Mouse (Mus musculus) G1E (cell line): Measurements from ENCODE around the gene Lime1.

Experiments used
- CTCF ChIP-seq: IDR thresholded peaks from 2 replicates; pipeline ENCODE4 v1.5.1; 2012; ENCODE audit warnings: low read depth, low read length, inconsistent platforms, mixed read lengths
- GATA1 ChIP-seq: IDR thresholded peaks from 2 replicates; pipeline ENCODE4 v1.6.1; 2012; ENCODE audit warnings: borderline replicate concordance, low read length, inconsistent platforms, mixed read lengths
- GATA2 ChIP-seq: IDR thresholded peaks from 2 replicates; pipeline ENCODE4 v1.6.1; 2012; ENCODE audit warnings: low read depth, low read length, inconsistent platforms, borderline replicate concordance
- POLR2AphosphoS5 ChIP-seq: IDR thresholded peaks from 2 replicates; pipeline ENCODE4 v1.6.1; 2012; ENCODE audit warnings: low read depth, low read length, inconsistent platforms; ENCODE audit not compliant: insufficient replicate concordance
- TAL1 ChIP-seq: conservative IDR thresholded peaks from 2 replicates; pipeline ENCODE4 v1.6.1; 2012; ENCODE audit warnings: low read depth, low read length, inconsistent platforms, mixed read lengths

DNA sequence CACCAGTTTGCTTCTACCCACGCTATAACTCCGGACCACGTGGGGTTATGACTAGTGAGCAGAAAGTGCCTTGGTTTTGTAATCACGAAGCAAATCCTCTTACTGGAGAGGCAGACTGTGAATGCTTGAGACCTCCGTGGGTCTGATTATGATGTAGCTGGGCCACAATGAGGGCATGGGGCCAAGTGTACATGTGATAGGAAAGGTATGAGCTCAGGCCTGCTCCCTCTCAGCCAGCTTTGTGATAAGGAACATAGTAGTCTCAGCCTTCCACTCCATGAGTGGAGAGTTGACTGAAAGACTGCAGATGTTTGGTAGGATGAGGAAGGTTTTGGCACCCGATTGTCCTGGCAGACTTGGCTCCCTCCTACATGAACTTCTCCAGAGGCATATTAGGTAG is 37.1 kb upstream of the Lime1 start:
- TF ChIP-seq CTCF (no peak), GATA1 (no peak), TAL1 (no peak), POLR2AphosphoS5 (no peak), GATA2 (no peak)
